Mouse (Mus musculus) CH12.LX (cell line): ENCODE results near the gene Gm11559. TPM values are rescaled to one million over a fixed set of nuclear protein-coding genes. Genes with fewer than 3 reads are reported as not detected.
"Not testable (repeated sequence)": the region's sequence is repeated elsewhere in the genome, so short reads cannot be mapped to it uniquely, and the experiment has no call there.

Experiments
- DNase-seq: peaks from one replicate; pipeline ENCODE4 v3.0.0-alpha.2; 2013; ENCODE audit errors: extremely low read depth
- H3K27ac ChIP-seq: 2 replicates; pipeline ENCODE4 v1.5.1; 2012; ENCODE audit warnings: low read depth, mild to moderate bottlenecking, control low read depth, moderate library complexity; ENCODE audit not compliant: insufficient read depth
- H3K27me3 ChIP-seq: replicated peaks from 2 replicates; pipeline ENCODE3; 2012; ENCODE audit warnings: inconsistent platforms
- H3K36me3 ChIP-seq, 2 experiments: replicated peaks in 1 of 2; 2 replicates each; pipeline versions ENCODE3 to v1.6.1; 2012; ENCODE audit warnings: inconsistent platforms in 1 of 2, low read length in 1 of 2, mild to moderate bottlenecking in 1 of 2, mixed read lengths in 1 of 2, moderate library complexity in 1 of 2; ENCODE audit not compliant: control insufficient read depth in 1 of 2, insufficient read depth in 1 of 2
- H3K4me1 ChIP-seq, 2 experiments: 2 replicates each; pipeline ENCODE4 v1.6.1; 2012; ENCODE audit warnings: inconsistent platforms in 1 of 2, moderate library complexity in 1 of 2; ENCODE audit not compliant: insufficient read depth in 2 of 2, control insufficient read depth in 1 of 2
- H3K4me2 ChIP-seq: 2 replicates; pipeline ENCODE4 v1.6.1; 2012; ENCODE audit warnings: low read depth, mild to moderate bottlenecking, control low read depth; ENCODE audit not compliant: poor library complexity, insufficient read depth, severe bottlenecking
- H3K4me3 ChIP-seq, 3 experiments: fragments of 150-350 bp in 1 of 3; sonication (generic) in 1 of 3; replicated peaks in 1 of 3; 2 replicates each; pipeline versions ENCODE3 to v1.5.1; 2011 to 2012; ENCODE audit warnings: low read depth in 2 of 3, low read length in 2 of 3, mild to moderate bottlenecking in 2 of 3, moderate library complexity in 2 of 3, control low read depth in 1 of 3, improper control_type of control experiment in 1 of 3, inconsistent platforms in 1 of 3, mixed read lengths in 1 of 3; ENCODE audit not compliant: poor library complexity in 1 of 3
- H3K79me2 ChIP-seq: replicated peaks from 2 replicates; pipeline ENCODE4 v1.6.1; 2012; ENCODE audit warnings: mild to moderate bottlenecking, moderate library complexity; ENCODE audit not compliant: control insufficient read depth, poor library complexity, insufficient read depth, severe bottlenecking; ENCODE audit errors: extremely low read depth
- H3K9ac ChIP-seq: 2 replicates; pipeline ENCODE4 v1.6.1; 2012; ENCODE audit warnings: low read depth, mild to moderate bottlenecking, control low read depth, moderate library complexity; ENCODE audit not compliant: insufficient read depth
- H3K9me3 ChIP-seq: replicated peaks from 2 replicates; pipeline ENCODE3; 2012; ENCODE audit warnings: low read length, inconsistent platforms, mixed read lengths
- CHD2 ChIP-seq: IDR thresholded peaks from 2 replicates; pipeline ENCODE4 v1.6.1; 2011; ENCODE audit warnings: low read length, improper control_type of control experiment
- GABPA ChIP-seq: IDR thresholded peaks from 2 replicates; pipeline ENCODE4 v1.6.1; 2012; ENCODE audit warnings: low read depth, low read length, improper control_type of control experiment, inconsistent platforms; ENCODE audit not compliant: insufficient replicate concordance
- MAFK ChIP-seq: IDR thresholded peaks from 2 replicates; pipeline ENCODE4 v1.6.1; 2011; ENCODE audit warnings: low read length, improper control_type of control experiment; ENCODE audit not compliant: insufficient replicate concordance
- MAX ChIP-seq: IDR thresholded peaks from 2 replicates; pipeline ENCODE4 v1.6.1; 2011; ENCODE audit warnings: low read length, improper control_type of control experiment
- MAZ ChIP-seq: IDR thresholded peaks from 2 replicates; pipeline ENCODE4 v1.6.1; 2012; ENCODE audit warnings: low read depth, mild to moderate bottlenecking, inconsistent platforms, low read length, improper control_type of control experiment, moderate library complexity
- MYC ChIP-seq: IDR thresholded peaks from 2 replicates; pipeline ENCODE4 v1.6.1; 2011; ENCODE audit warnings: low read depth, mild to moderate bottlenecking, improper control_type of control experiment, low read length
- NRF1 ChIP-seq: IDR thresholded peaks from 2 replicates; pipeline ENCODE4 v1.6.1; 2014; ENCODE audit warnings: low read depth, mild to moderate bottlenecking, inconsistent platforms, low read length, improper control_type of control experiment, moderate library complexity
- TCF12 ChIP-seq: IDR thresholded peaks from 2 replicates; pipeline ENCODE4 v1.6.1; 2014; ENCODE audit warnings: low read depth, mild to moderate bottlenecking, inconsistent platforms, low read length, improper control_type of control experiment
- dilution Hi-C: fragments of 300-500 bp; cut with MboI; formaldehyde crosslinking; loops from 2 replicates; pipeline ENCODE4 v1.14.3; 2020; ENCODE audit warnings: low sequenced_read_pairs; ENCODE audit not compliant: extremely low pct_unique_long_range_greater_than_20kb, extremely low pct_ligation_motif_present
- in situ Hi-C: fragments of 300-500 bp; cut with MboI; formaldehyde crosslinking; loops from 3 replicates; pipeline ENCODE4 v1.14.3; 2019; ENCODE audit warnings: low sequenced_read_pairs, low pct_ligation_motif_present, low pct_unique_long_range_greater_than_20kb, mixed read lengths
- polyA plus RNA-seq: library from polyadenylated mRNA; unstranded; fragments of >175 nt; gene quantifications from 2 replicates; pipeline ENCODE4 v1.2.1, GENCODE M21; 2012; ENCODE audit warnings: low read depth; ENCODE audit not compliant: insufficient read length
- total RNA-seq, 2 experiments: library from RNA; depleted of rRNA; stranded (reverse); fragments of 300-350 nt in 1 of 2; fragments of >200 nt in 1 of 2; gene quantifications; 2 replicates each; pipeline ENCODE4 v1.2.3; 2012 to 2014

Gene Gm11559
- total RNA-seq (2012; rRNA removed): not detected in 2 replicates
- total RNA-seq (2014; rRNA removed): not detected in 2 replicates
- polyA plus RNA-seq: not detected in 2 replicates

- H3K4me1 ChIP-seq, dilution Hi-C loops, H3K4me3 ChIP-seq, H3K27ac ChIP-seq, in situ Hi-C loops, H3K9me3 ChIP-seq, H3K79me2 ChIP-seq, H3K4me2 ChIP-seq, DNase-seq, H3K36me3 ChIP-seq, H3K9ac ChIP-seq: not testable (repeated sequence)
- H3K27me3 ChIP-seq: peaks cover 61% of the 10 kb centered on the region
Measured at GRCm38 (mm10) chr11:99864176-99864575, at the start of gene Gm11559. Gene Gm11559, plus strand, starts transcription at chr11:99864476.

GRCm38 (mm10) chr11:99815566-99815965 is 48.7 kb upstream of the Gm11559 start, which contains the start of gene Gm11564:
Gene Gm11564, minus strand, starts transcription at chr11:99815666.
- H3K9me3 ChIP-seq, in situ Hi-C loops, DNase-seq, H3K4me1 ChIP-seq, H3K36me3 ChIP-seq, H3K27ac ChIP-seq, H3K9ac ChIP-seq, H3K4me2 ChIP-seq, dilution Hi-C loops, H3K79me2 ChIP-seq, H3K4me3 ChIP-seq: not testable (repeated sequence)
- peaks cover 90% of the 10 kb centered on the region for H3K27me3 ChIP-seq

GRCm38 (mm10) chr11:99837966-99838365 is 26.3 kb upstream of the Gm11559 start, which contains the start of gene 2300003K06Rik:
Gene 2300003K06Rik, minus strand, starts transcription at chr11:99838066.
- in situ Hi-C loops: no loop called here
- Histone ChIP-seq H3K9ac (no peak within 1 kb of the TSS), H3K36me3 (no peaks in the 10 kb centered on the region), H3K79me2 (no peaks in the 10 kb centered on the region)
- no peak for TF ChIP-seq NRF1
- no peak for TF ChIP-seq MYC
- no peak for TF ChIP-seq TCF12
- TF ChIP-seq MAX: no peak
- no peak for TF ChIP-seq MAZ
- TF ChIP-seq GABPA: no peak
- no peak for TF ChIP-seq MAFK
- TF ChIP-seq CHD2: no peak
- TF ChIP-seq, all 38 proteins: peak for 0
- no peak within 1 kb of the TSS for H3K4me2 ChIP-seq
- H3K27me3 ChIP-seq: peaks cover 39% of the 10 kb centered on the region
- no peak within 1 kb of the TSS for H3K4me3 ChIP-seq
- no peak within 1 kb of the TSS for H3K27ac ChIP-seq
- H3K4me1 ChIP-seq: no peaks in the 10 kb centered on the region
- dilution Hi-C loops: no loop called here
- peaks cover 9% of the 10 kb centered on the region for H3K9me3 ChIP-seq
- no peak for DNase-seq
